Mouse (Mus musculus): Measurements from ENCODE around the gene Vamp2. TPM values are rescaled to one million over a fixed set of nuclear protein-coding genes. Genes with fewer than 3 reads are reported as not detected.

Vamp2 gene
- total and polyA plus RNA-seq, 2 experiments from 2014 or later: 157 to 591 TPM

DNA sequence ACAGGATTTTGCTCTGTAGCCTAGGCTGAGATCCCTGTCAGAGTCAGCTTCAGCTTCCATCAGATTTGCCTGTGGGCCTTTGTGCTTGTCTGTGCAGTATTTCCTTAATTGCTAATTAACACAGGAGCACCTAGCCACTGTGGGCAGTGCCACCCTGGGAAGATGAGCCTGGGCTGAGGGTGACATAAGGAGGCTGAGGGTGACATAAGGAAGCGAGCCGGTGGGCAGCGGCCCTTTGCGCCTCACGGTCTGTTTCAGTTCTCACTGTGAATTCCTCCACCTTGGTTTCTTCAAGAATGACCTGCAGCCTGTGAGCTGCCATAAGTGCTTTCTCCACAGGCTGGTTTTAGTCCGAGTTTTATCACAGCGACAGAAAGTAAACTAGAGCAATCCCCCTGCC is 6.7 kb upstream of the Vamp2 start:
- TF ChIP-seq CTCF (IDR thresholded peaks at IDR 0.05): no peak
- H3K4me2 ChIP-seq (ENCODE audit: low read depth, low read length, poor library complexity, severe bottlenecking): no peak overlapping the region
- H3K9me3 ChIP-seq (ENCODE audit: low read length): no peaks in the 10 kb centered on the region
- H3K27ac ChIP-seq (ENCODE audit: low read depth, low read length): no peak overlapping the region
- H3K4me3 ChIP-seq (ENCODE audit: low read depth, low read length): no peak overlapping the region
- no peaks in the 10 kb centered on the region for H3K27me3 ChIP-seq (ENCODE audit: insufficient read depth, low read length)
- no peak for DNase-seq (ENCODE audit: low spot score)
- no peak overlapping the region for H3K9ac ChIP-seq (replicated peaks; ENCODE audit: low read length, poor library complexity, severe bottlenecking)
- ATAC-seq (ENCODE audit: low FRiP score): no peak
- 88% methylated on average over 7 of the region's 7 CpGs for WGBS
- no peaks in the 10 kb centered on the region for H3K4me1 ChIP-seq (ENCODE audit: insufficient read depth, low read length)
- no peaks in the 10 kb centered on the region for H3K36me3 ChIP-seq (ENCODE audit: insufficient read depth, low read length)

DNA sequence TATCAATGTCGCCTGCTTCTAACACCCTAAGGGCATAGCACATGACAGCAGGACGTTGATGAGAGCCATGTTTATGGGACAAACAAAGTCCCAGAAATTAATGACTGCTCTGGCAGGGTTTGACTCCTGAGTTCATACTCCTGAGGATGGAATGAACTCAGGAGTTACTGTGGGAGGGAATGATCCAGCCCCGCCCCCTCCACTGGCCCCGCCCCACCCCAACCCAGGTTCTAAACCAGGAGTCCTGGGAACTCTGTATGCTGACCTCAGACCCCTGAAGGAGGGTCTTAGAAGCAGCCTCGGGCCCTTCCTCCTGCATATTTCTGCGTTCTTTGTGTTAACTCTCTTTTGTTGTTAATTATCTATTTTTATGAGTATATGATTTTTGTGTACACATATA is 2.7 kb upstream of the Vamp2 start:
- 62% methylated on average over 6 of the region's 6 CpGs for WGBS
- Histone ChIP-seq H3K4me2 (ENCODE audit: low read depth, low read length, poor library complexity, severe bottlenecking) (no peak overlapping the region), H3K4me3 (ENCODE audit: low read depth, low read length) (no peak overlapping the region), H3K9ac (replicated peaks; ENCODE audit: low read length, poor library complexity, severe bottlenecking) (no peak overlapping the region), H3K4me1 (ENCODE audit: insufficient read depth, low read length) (peaks cover 13% of the 10 kb centered on the region; the same call in 1 of the 2 replicates), H3K27me3 (ENCODE audit: insufficient read depth, low read length) (no peaks in the 10 kb centered on the region), H3K36me3 (ENCODE audit: insufficient read depth, low read length) (peaks cover 7% of the 10 kb centered on the region; the same call in 1 of the 2 replicates), H3K9me3 (ENCODE audit: low read length) (no peaks in the 10 kb centered on the region), H3K27ac (ENCODE audit: low read depth, low read length) (no peak overlapping the region)
- ATAC-seq (ENCODE audit: low FRiP score) (no peak), DNase-seq (ENCODE audit: low spot score) (no peak)
- TF ChIP-seq CTCF (IDR thresholded peaks at IDR 0.05): no peak

DNA sequence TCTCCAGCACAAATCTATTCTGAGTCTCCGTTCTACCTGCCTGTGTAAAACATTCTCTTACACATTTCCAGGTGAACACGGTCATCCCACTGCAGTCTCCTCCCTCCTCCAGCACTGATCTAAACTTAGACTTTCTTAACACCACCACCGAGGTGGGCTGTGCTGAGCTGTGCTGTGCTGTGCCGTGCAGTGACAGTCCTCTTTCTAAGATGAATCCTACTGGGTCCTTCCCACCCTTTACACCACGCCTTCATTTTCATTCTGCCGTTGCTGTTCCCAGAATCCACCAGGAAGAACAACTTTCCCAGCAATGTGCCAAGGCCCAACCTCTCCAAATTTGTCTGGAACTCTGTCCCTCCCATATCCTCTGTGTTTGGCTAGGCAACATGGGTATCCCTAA is 1.9 kb upstream of the Vamp2 start:
- Histone ChIP-seq H3K4me3 (ENCODE audit: low read depth, low read length) (no peak overlapping the region), H3K27me3 (ENCODE audit: insufficient read depth, low read length) (no peaks in the 10 kb centered on the region), H3K4me1 (ENCODE audit: insufficient read depth, low read length) (peaks cover 16% of the 10 kb centered on the region; the same call in 1 of the 2 replicates), H3K27ac (ENCODE audit: low read depth, low read length) (no peak overlapping the region), H3K4me2 (ENCODE audit: low read depth, low read length, poor library complexity, severe bottlenecking) (no peak overlapping the region), H3K36me3 (ENCODE audit: insufficient read depth, low read length) (peaks cover 7% of the 10 kb centered on the region; the same call in 1 of the 2 replicates), H3K9ac (replicated peaks; ENCODE audit: low read length, poor library complexity, severe bottlenecking) (no peak overlapping the region), H3K9me3 (ENCODE audit: low read length) (no peaks in the 10 kb centered on the region)
- no peak for TF ChIP-seq CTCF (IDR thresholded peaks at IDR 0.05)
- no peak for DNase-seq (ENCODE audit: low spot score)
- no peak for ATAC-seq (ENCODE audit: low FRiP score)
- 68% methylated on average over 6 of the region's 6 CpGs for WGBS

- 42% methylated on average over 4 of the region's 4 CpGs for WGBS
- Histone ChIP-seq H3K4me2 (ENCODE audit: low read depth, low read length, poor library complexity, severe bottlenecking) (no peak overlapping the region), H3K27me3 (ENCODE audit: insufficient read depth, low read length) (no peaks in the 10 kb centered on the region), H3K36me3 (ENCODE audit: insufficient read depth, low read length) (peaks cover 13% of the 10 kb centered on the region; the same call in 1 of the 2 replicates), H3K9ac (replicated peaks; ENCODE audit: low read length, poor library complexity, severe bottlenecking) (no peak overlapping the region), H3K4me3 (ENCODE audit: low read depth, low read length) (no peak overlapping the region), H3K27ac (ENCODE audit: low read depth, low read length) (no peak overlapping the region), H3K4me1 (ENCODE audit: insufficient read depth, low read length) (peaks cover 16% of the 10 kb centered on the region; the same call in 1 of the 2 replicates), H3K9me3 (ENCODE audit: low read length) (no peaks in the 10 kb centered on the region)
- no peak for ATAC-seq (ENCODE audit: low FRiP score)
- no peak for TF ChIP-seq CTCF (IDR thresholded peaks at IDR 0.05)
- DNase-seq (ENCODE audit: low spot score): no peak
These were observed 1.2 kb upstream of the Vamp2 start for GRCm38 (mm10) chr11:69087082-69087481.

DNA sequence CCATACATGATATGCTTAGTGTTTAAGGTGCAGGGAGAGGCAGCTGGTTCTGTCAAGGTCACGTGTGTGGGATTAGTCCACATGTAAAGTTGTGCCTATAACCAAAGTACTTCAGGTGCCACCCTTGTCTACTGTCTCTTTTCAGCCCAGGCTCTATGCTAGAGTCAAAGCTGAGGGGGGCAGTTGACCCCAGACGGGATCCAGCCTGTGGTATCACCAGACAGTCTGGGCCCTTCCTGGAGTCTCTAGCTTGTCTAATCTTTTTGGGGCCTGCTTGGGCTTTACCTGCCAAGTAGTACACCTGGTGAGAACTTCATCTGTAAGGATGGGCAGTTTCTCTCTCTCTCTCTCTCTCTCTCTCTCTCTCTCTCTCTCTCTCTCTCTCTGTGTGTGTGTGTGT is 693 bp upstream of the Vamp2 start:
- Histone ChIP-seq H3K36me3 (ENCODE audit: insufficient read depth, low read length) (peaks cover 13% of the 10 kb centered on the region; the same call in 1 of the 2 replicates), H3K4me1 (ENCODE audit: insufficient read depth, low read length) (peaks cover 16% of the 10 kb centered on the region; the same call in 1 of the 2 replicates), H3K4me2 (ENCODE audit: low read depth, low read length, poor library complexity, severe bottlenecking) (peak overlapping the region; percentile 97), H3K9ac (replicated peaks; ENCODE audit: low read length, poor library complexity, severe bottlenecking) (no peak overlapping the region; the same call in 1 of the 2 replicates), H3K27ac (ENCODE audit: low read depth, low read length) (peak overlapping the region; percentile 99), H3K27me3 (ENCODE audit: insufficient read depth, low read length) (no peaks in the 10 kb centered on the region), H3K4me3 (ENCODE audit: low read depth, low read length) (no peak overlapping the region), H3K9me3 (ENCODE audit: low read length) (no peaks in the 10 kb centered on the region)
- DNase-seq (ENCODE audit: low spot score) (no peak), ATAC-seq (ENCODE audit: low FRiP score) (no peak)
- 67% methylated on average over 2 of the region's 2 CpGs for WGBS
- TF ChIP-seq CTCF (IDR thresholded peaks at IDR 0.05): no peak

- WGBS: 11% methylated on average over 24 of the region's 25 CpGs
- Histone ChIP-seq H3K27ac (ENCODE audit: low read depth, low read length) (peak overlapping the region; percentile 99), H3K9ac (replicated peaks; ENCODE audit: low read length, poor library complexity, severe bottlenecking) (peak overlapping the region; percentile 100), H3K4me3 (ENCODE audit: low read depth, low read length) (peak overlapping the region; percentile 95), H3K9me3 (ENCODE audit: low read length) (no peaks in the 10 kb centered on the region), H3K36me3 (ENCODE audit: insufficient read depth, low read length) (peaks cover 13% of the 10 kb centered on the region; the same call in 1 of the 2 replicates), H3K4me1 (ENCODE audit: insufficient read depth, low read length) (peaks cover 16% of the 10 kb centered on the region; the same call in 1 of the 2 replicates), H3K27me3 (ENCODE audit: insufficient read depth, low read length) (no peaks in the 10 kb centered on the region), H3K4me2 (ENCODE audit: low read depth, low read length, poor library complexity, severe bottlenecking) (peak overlapping the region; percentile 97)
- no peak for DNase-seq (ENCODE audit: low spot score)
- TF ChIP-seq CTCF (IDR thresholded peaks at IDR 0.05): 0 out of 2 replicates have a peak, but pooled peaks have one; percentile 6
- ATAC-seq (ENCODE audit: low FRiP score): peak; percentile 12; the same call in 1 of the 2 replicates
These were observed 746 bp downstream of the Vamp2 start for GRCm38 (mm10) chr11:69088856-69089615.
